Mouse (Mus musculus) bone marrow, adult 2 months (tissue): ENCODE measurements around the gene Snrpg. TPM values are rescaled to one million over a fixed set of nuclear protein-coding genes. Genes with fewer than 3 reads are reported as not detected.

ENCODE experiments used
- H3K27ac ChIP-seq: fragments of 200-500 bp; 2 replicates; pipeline ENCODE4 v1.5.1; 2012; ENCODE audit warnings: low read depth, mild to moderate bottlenecking, control low read depth, inconsistent platforms, low read length; ENCODE audit not compliant: control insufficient read depth, poor library complexity, insufficient read depth
- H3K4me1 ChIP-seq: fragments of 200-500 bp; 2 replicates; pipeline ENCODE4 v1.6.1; 2011; ENCODE audit warnings: low read length; ENCODE audit not compliant: control insufficient read depth, insufficient read depth
- H3K4me3 ChIP-seq: fragments of 200-500 bp; replicated peaks from 2 replicates; pipeline ENCODE3; 2011; ENCODE audit warnings: mild to moderate bottlenecking, low read depth, low read length, control low read depth; ENCODE audit not compliant: control insufficient read depth
- CTCF ChIP-seq: fragments of 200-500 bp; IDR thresholded peaks from 2 replicates; pipeline ENCODE4 v1.5.1; 2011; ENCODE audit warnings: low read length, control low read depth; ENCODE audit not compliant: control insufficient read depth, insufficient read depth
- POLR2A ChIP-seq: fragments of 200-500 bp; IDR thresholded peaks from 2 replicates; pipeline ENCODE4 v1.6.1; 2011; ENCODE audit warnings: low read depth, mild to moderate bottlenecking, control low read depth, low read length, borderline replicate concordance; ENCODE audit not compliant: control insufficient read depth
- WGBS: fragments of 180-500 bp; shearing (Covaris S2); methylation state at CpG from one replicate; pipeline ENCODE4 v1.1.7; 2018; 5-methylcytosine and 5-hydroxymethylcytosine counted together
- polyA plus RNA-seq: library from polyadenylated mRNA; stranded (reverse); fragments of >200 nt; gene quantifications from 2 replicates; pipeline ENCODE4 v1.2.4, GENCODE M21; 2011; ENCODE audit warnings: low replicate concordance; ENCODE audit not compliant: missing spikeins, insufficient read depth, insufficient read length

Gene Snrpg
- polyA plus RNA-seq, 1 experiment: 244 TPM

GRCm38 (mm10) chr6:86397257-86397980 is 26.3 kb downstream of the Snrpg start:
- H3K4me3 ChIP-seq: peak overlapping the region; percentile 86
- H3K27ac ChIP-seq: no peak overlapping the region; the same call in 1 of the 2 replicates
- no peaks in the 10 kb centered on the region; the same call in 1 of the 2 replicates for H3K4me1 ChIP-seq
- no peak for TF ChIP-seq CTCF
- TF ChIP-seq POLR2A: no peak
- under 1% methylated on average over 14 of the region's 14 CpGs for WGBS

GRCm38 (mm10) chr6:86398986-86399385 is 27.9 kb downstream of the Snrpg start:
- Histone ChIP-seq H3K4me1 (no peaks in the 10 kb centered on the region; the same call in 1 of the 2 replicates), H3K4me3 (no peak overlapping the region), H3K27ac (no peak overlapping the region)
- WGBS: 80% methylated on average over 2 of the region's 2 CpGs
- TF ChIP-seq CTCF (no peak), POLR2A (no peak)

GRCm38 (mm10) chr6:86399995-86400394 is 28.9 kb downstream of the Snrpg start:
- H3K4me1 ChIP-seq: no peaks in the 10 kb centered on the region; the same call in 1 of the 2 replicates
- no peak for TF ChIP-seq CTCF
- TF ChIP-seq POLR2A: no peak
- 70% methylated on average over 2 of the region's 2 CpGs for WGBS
- no peak overlapping the region for H3K27ac ChIP-seq
- H3K4me3 ChIP-seq: no peak overlapping the region

- WGBS: 4% methylated on average over 9 of the region's 9 CpGs
- Histone ChIP-seq H3K4me1 (no peaks in the 10 kb centered on the region), H3K4me3 (no peak overlapping the region), H3K27ac (no peak overlapping the region)
- TF ChIP-seq POLR2A (no peak), CTCF (peak; percentile 75)
Measured at GRCm38 (mm10) chr6:86400972-86401371, 29.9 kb downstream of the Snrpg start.

- TF ChIP-seq POLR2A (no peak), CTCF (no peak)
- peak overlapping the region; percentile 96 for H3K4me3 ChIP-seq
- H3K4me1 ChIP-seq: no peaks in the 10 kb centered on the region
- H3K27ac ChIP-seq: no peak overlapping the region
- WGBS: 46% methylated on average over 12 of the region's 12 CpGs
Measured at GRCm38 (mm10) chr6:86402681-86403607, 31.8 kb downstream of the Snrpg start.

GRCm38 (mm10) chr6:86403728-86404099 is 32.6 kb downstream of the Snrpg start:
- H3K4me1 ChIP-seq: no peaks in the 10 kb centered on the region
- WGBS: under 1% methylated on average over 15 of the region's 15 CpGs
- H3K4me3 ChIP-seq: peak overlapping the region; percentile 96
- 0 out of 2 replicates have a peak overlapping the region, but pooled peaks have one; percentile 99 for H3K27ac ChIP-seq
- TF ChIP-seq CTCF: no peak
- TF ChIP-seq POLR2A: no peak

GRCm38 (mm10) chr6:86404100-86404861 is 33.2 kb downstream of the Snrpg start, which contains the start of gene Tia1:
Tia1 (plus strand) TSS chr6:86404219.
- peak within 1 kb of the TSS; percentile 99 for H3K27ac ChIP-seq
- WGBS: under 1% methylated on average over 62 of the region's 62 CpGs
- H3K4me3 ChIP-seq: peak within 1 kb of the TSS; percentile 96
- no peak; the same call in 1 of the 2 replicates for TF ChIP-seq CTCF
- TF ChIP-seq POLR2A: no peak; the same call in 1 of the 2 replicates
- H3K4me1 ChIP-seq: no peaks in the 10 kb centered on the region

- no peaks in the 10 kb centered on the region for H3K4me1 ChIP-seq
- whole genome bisulfite sequencing: under 1% methylated on average over 11 of the region's 11 CpGs
- peak overlapping the region; percentile 38 for H3K4me3 ChIP-seq
- no peak for TF ChIP-seq CTCF
- no peak for TF ChIP-seq POLR2A
- H3K27ac ChIP-seq: no peak overlapping the region
Measured at GRCm38 (mm10) chr6:86404996-86405395, 33.9 kb downstream of the Snrpg start.
